Mouse (Mus musculus) MEL (cell line): Measurements from ENCODE around the gene Taar7e. TPM values are rescaled to one million over a fixed set of nuclear protein-coding genes. Genes with fewer than 3 reads are reported as not detected.

Experiments
- DNase-seq: peaks from one replicate; pipeline ENCODE4 v3.0.0; 2011; ENCODE audit warnings: low read depth, low spot score
- H3K27ac ChIP-seq: 2 replicates; pipeline ENCODE4 v1.5.1; 2012; ENCODE audit warnings: low read depth, mild to moderate bottlenecking, control low read depth, low read length, moderate library complexity; ENCODE audit not compliant: control insufficient read depth
- H3K27me3 ChIP-seq, 2 experiments: fragments of 150-350 bp in 1 of 2; sonication (generic) in 1 of 2; 2 replicates each; pipeline ENCODE4 v1.6.1; 2012; ENCODE audit warnings: low read length in 2 of 2, mild to moderate bottlenecking in 2 of 2, improper control_type of control experiment in 1 of 2, moderate library complexity in 1 of 2; ENCODE audit not compliant: insufficient read depth in 2 of 2, control insufficient read depth in 1 of 2
- H3K36me3 ChIP-seq, 2 experiments: 2 replicates each; pipeline ENCODE4 v1.6.1; 2012 to 2014; ENCODE audit warnings: low read length in 2 of 2, improper control_type of control experiment in 1 of 2, inconsistent platforms in 1 of 2, mild to moderate bottlenecking in 1 of 2; ENCODE audit not compliant: insufficient read depth in 2 of 2, control insufficient read depth in 1 of 2
- H3K4me1 ChIP-seq, 2 experiments: fragments of 150-350 bp in 1 of 2; sonication (generic) in 1 of 2; 2 replicates each; pipeline ENCODE4 v1.6.1; 2012; ENCODE audit warnings: low read length in 2 of 2, improper control_type of control experiment in 1 of 2, mild to moderate bottlenecking in 1 of 2; ENCODE audit not compliant: insufficient read depth in 2 of 2, control insufficient read depth in 1 of 2
- H3K4me3 ChIP-seq, 2 experiments: fragments of 150-350 bp in 1 of 2; sonication (generic) in 1 of 2; 2 replicates each; pipeline ENCODE4 v1.5.1; 2012; ENCODE audit warnings: low read depth in 2 of 2, low read length in 2 of 2, mild to moderate bottlenecking in 2 of 2, moderate library complexity in 2 of 2, control low read depth in 1 of 2, improper control_type of control experiment in 1 of 2; ENCODE audit not compliant: control insufficient read depth in 1 of 2, insufficient read depth in 1 of 2
- H3K79me2 ChIP-seq: 2 replicates; pipeline ENCODE4 v1.6.1; 2012; ENCODE audit warnings: mild to moderate bottlenecking, low read length, moderate library complexity; ENCODE audit not compliant: control insufficient read depth, poor library complexity, insufficient read depth
- H3K9ac ChIP-seq: 2 replicates; pipeline ENCODE4 v1.6.1; 2012; ENCODE audit warnings: low read depth, mild to moderate bottlenecking, control low read depth, low read length, moderate library complexity; ENCODE audit not compliant: control insufficient read depth, poor library complexity, severe bottlenecking
- H3K9me3 ChIP-seq: fragments of 150-350 bp; sonication (generic); replicated peaks from 2 replicates; pipeline ENCODE4 v1.6.1; 2012; ENCODE audit warnings: mild to moderate bottlenecking, low read length, improper control_type of control experiment, moderate library complexity; ENCODE audit not compliant: insufficient read depth
- BHLHE40 ChIP-seq: IDR thresholded peaks from 2 replicates; pipeline ENCODE4 v1.6.1; 2012; ENCODE audit warnings: low read depth, mild to moderate bottlenecking, inconsistent platforms, low read length, improper control_type of control experiment, borderline replicate concordance
- CHD1 ChIP-seq: IDR thresholded peaks from 2 replicates; pipeline ENCODE4 v1.6.1; 2012; ENCODE audit warnings: low read depth, mild to moderate bottlenecking, inconsistent platforms, low read length, improper control_type of control experiment
- CHD2 ChIP-seq: IDR thresholded peaks from 2 replicates; pipeline ENCODE4 v1.6.1; 2011; ENCODE audit warnings: low read length, improper control_type of control experiment
- CTCF ChIP-seq, 3 experiments: IDR thresholded peaks in 2 of 3; conservative IDR thresholded peaks in 1 of 3; 2 replicates each; pipeline ENCODE4 v1.5.1; 2011 to 2012; ENCODE audit warnings: low read length in 3 of 3, low read depth in 2 of 3, mild to moderate bottlenecking in 2 of 3, improper control_type of control experiment in 1 of 3, inconsistent platforms in 1 of 3, mixed read lengths in 1 of 3, moderate library complexity in 1 of 3; ENCODE audit not compliant: control insufficient read depth in 1 of 3, insufficient read depth in 1 of 3, poor library complexity in 1 of 3, severe bottlenecking in 1 of 3
- E2F4 ChIP-seq: IDR thresholded peaks from 2 replicates; pipeline ENCODE4 v1.6.1; 2011; ENCODE audit warnings: low read depth, low read length, improper control_type of control experiment, borderline replicate concordance
- ELF1 ChIP-seq: IDR thresholded peaks from 2 replicates; pipeline ENCODE4 v1.6.1; 2014; ENCODE audit warnings: low read depth, mild to moderate bottlenecking, inconsistent platforms, low read length, improper control_type of control experiment, moderate library complexity
- ETS1 ChIP-seq: IDR thresholded peaks from 2 replicates; pipeline ENCODE4 v1.6.1; 2012; ENCODE audit warnings: low read depth, mild to moderate bottlenecking, inconsistent platforms, low read length, improper control_type of control experiment, moderate library complexity
- MAX ChIP-seq: IDR thresholded peaks from 2 replicates; pipeline ENCODE4 v1.6.1; 2011; ENCODE audit warnings: low read length, improper control_type of control experiment
- MAZ ChIP-seq: IDR thresholded peaks from 2 replicates; pipeline ENCODE4 v1.6.1; 2012; ENCODE audit warnings: low read depth, mild to moderate bottlenecking, inconsistent platforms, low read length, improper control_type of control experiment
- MXI1 ChIP-seq: IDR thresholded peaks from 2 replicates; pipeline ENCODE4 v1.6.1; 2011; ENCODE audit warnings: mild to moderate bottlenecking, low read depth, low read length, improper control_type of control experiment
- MYC ChIP-seq: IDR thresholded peaks from 2 replicates; pipeline ENCODE4 v1.6.1; 2011; ENCODE audit warnings: low read depth, mild to moderate bottlenecking, low read length, improper control_type of control experiment, moderate library complexity
- NRF1 ChIP-seq: IDR thresholded peaks from 2 replicates; pipeline ENCODE4 v1.6.1; 2014; ENCODE audit warnings: low read depth, mild to moderate bottlenecking, inconsistent platforms, low read length, improper control_type of control experiment, moderate library complexity; ENCODE audit not compliant: poor library complexity, insufficient read depth, severe bottlenecking
- RCOR1 ChIP-seq: IDR thresholded peaks from 2 replicates; pipeline ENCODE4 v1.6.1; 2012; ENCODE audit warnings: low read depth, mild to moderate bottlenecking, inconsistent platforms, low read length, improper control_type of control experiment
- SIN3A ChIP-seq: IDR thresholded peaks from 2 replicates; pipeline ENCODE4 v1.6.1; 2012; ENCODE audit warnings: low read length, improper control_type of control experiment, inconsistent platforms
- TAL1 ChIP-seq: IDR thresholded peaks from 2 replicates; pipeline ENCODE4 v1.6.1; 2012; ENCODE audit warnings: mild to moderate bottlenecking, inconsistent platforms, low read length, moderate library complexity, mixed read lengths
- TCF12 ChIP-seq: IDR thresholded peaks from 2 replicates; pipeline ENCODE4 v1.6.1; 2014; ENCODE audit warnings: low read depth, mild to moderate bottlenecking, inconsistent platforms, low read length, improper control_type of control experiment, moderate library complexity
- ZMIZ1 ChIP-seq: IDR thresholded peaks from 2 replicates; pipeline ENCODE4 v1.6.1; 2012; ENCODE audit warnings: low read depth, mild to moderate bottlenecking, inconsistent platforms, low read length, improper control_type of control experiment, moderate library complexity
- polyA plus RNA-seq, 2 experiments: library from polyadenylated mRNA; stranded (reverse) in 1 of 2; unstranded in 1 of 2; fragments of >175 nt in 1 of 2; fragments of >200 nt in 1 of 2; gene quantifications; 2 replicates each; pipeline versions ENCODE4 v1.2.1 to v1.2.4; 2012; ENCODE audit warnings: low replicate concordance in 2 of 2, low read depth in 1 of 2; ENCODE audit not compliant: insufficient read length in 2 of 2, insufficient read depth in 1 of 2, missing spikeins in 1 of 2
- total RNA-seq: library from RNA; depleted of rRNA; stranded (reverse); fragments of 300-350 nt; gene quantifications from 2 replicates; pipeline ENCODE4 v1.2.3, GENCODE M21; 2012; rRNA removed

Taar7e gene
- total RNA-seq = not detected in 2 replicates
- not detected for polyA plus RNA-seq

- H3K36me3 ChIP-seq = no peaks in the 10 kb centered on the region
- H3K27me3 ChIP-seq = no peaks in the 10 kb centered on the region; a peak in 2 of 4 replicates
- no peak for DNase-seq
- H3K27ac ChIP-seq = no peak within 1 kb of the TSS
- H3K9ac ChIP-seq = no peak within 1 kb of the TSS
- no peaks in the 10 kb centered on the region for H3K9me3 ChIP-seq
- H3K79me2 ChIP-seq = no peaks in the 10 kb centered on the region
- no peak within 1 kb of the TSS for H3K4me3 ChIP-seq
- TF ChIP-seq CHD1 = no peak
- no peak for TF ChIP-seq E2F4
- TF ChIP-seq RCOR1 = no peak
- no peak for TF ChIP-seq MAZ
- no peak for TF ChIP-seq SIN3A
- no peak for TF ChIP-seq ZMIZ1
- no peak for TF ChIP-seq MXI1
- no peak for TF ChIP-seq ELF1
- TF ChIP-seq NRF1 = no peak
- no peak for TF ChIP-seq TCF12
- no peak for TF ChIP-seq BHLHE40
- no peak for TF ChIP-seq ETS1
- no peak for TF ChIP-seq CTCF (IDR thresholded peaks at IDR 0.05 in 2 of 3, conservative IDR thresholded peaks at IDR 0.05 in 1 of 3; ENCODE audit: control insufficient read depth in 1 of 3, insufficient read depth in 1 of 3, low read depth in 2 of 3, low read length in 3 of 3, poor library complexity in 1 of 3, severe bottlenecking in 1 of 3)
- no peak for TF ChIP-seq MYC
- TF ChIP-seq CHD2 = no peak
- TF ChIP-seq TAL1 = no peak
- TF ChIP-seq, all 39 proteins: peak for 0
- H3K4me1 ChIP-seq = no peaks in the 10 kb centered on the region
Observed at GRCm38 (mm10) chr10:24037314-24037713, at the start of gene Taar7e. Gene Taar7e (plus strand): TSS chr10:24037614.

- TF ChIP-seq MAX (no peak), CHD2 (no peak), ETS1 (no peak)
- H3K9ac ChIP-seq = no peak within 1 kb of the TSS
Observed at GRCm38 (mm10) chr10:23993381-23993780, 44.0 kb upstream of the Taar7e start, which contains the start of gene Taar7a. Gene Taar7a (minus strand): TSS chr10:23993481.

More at GRCm38 (mm10) chr10:23993381-23993780, 44.0 kb upstream of the Taar7e start, which contains the start of gene Taar7a:
- no peaks in the 10 kb centered on the region for H3K9me3 ChIP-seq
- no peaks in the 10 kb centered on the region for H3K4me1 ChIP-seq
- H3K27ac ChIP-seq = no peak within 1 kb of the TSS
- no peak within 1 kb of the TSS for H3K4me3 ChIP-seq
- no peaks in the 10 kb centered on the region for H3K79me2 ChIP-seq
- H3K36me3 ChIP-seq = no peaks in the 10 kb centered on the region
- no peak for DNase-seq
- no peaks in the 10 kb centered on the region for H3K27me3 ChIP-seq
